Comparison of ENCODE assay signal across 11 mouse cellular contexts in genomic region chr10:123426527-123427363, GRCm38 (mm10).
DNase-seq lines count a peak whose midpoint lies in the region; ATAC-seq lines count a peak whose summit lies in the region.
"Had no signal": no experiment of that assay in that cellular context is flagged by ENCODE, and none has a peak within 500 bp of the region (broad histone marks: within the 10 kb centered on the region; RNA-seq: fewer than 3 reads in every experiment).

No protein-coding gene starts in this region.

- H3K9me3 ChIP-seq in hindbrain, embryonic 16.5 days (ENCODE audit: control insufficient read depth, low read length) = no peaks in the 10 kb centered on the region
- H3K9me3 ChIP-seq in hindbrain, embryonic 13.5 days = no peaks in the 10 kb centered on the region
- H3K9me3 ChIP-seq: liver, embryonic 13.5 days had no signal

- H3K36me3 ChIP-seq in hindbrain, embryonic 16.5 days (ENCODE audit: control insufficient read depth, insufficient read depth, low read length) = no peaks in the 10 kb centered on the region
- H3K36me3 ChIP-seq in hindbrain, embryonic 13.5 days = no peaks in the 10 kb centered on the region
- H3K36me3 ChIP-seq: liver, embryonic 13.5 days had no signal

- no peak overlapping the region for H3K27ac ChIP-seq in hindbrain, embryonic 16.5 days (ENCODE audit: low read depth, low read length)
- H3K27ac ChIP-seq in hindbrain, embryonic 13.5 days = no peak overlapping the region
- H3K27ac ChIP-seq: liver, embryonic 13.5 days had no signal

- H3K4me1 ChIP-seq in hindbrain, embryonic 16.5 days (ENCODE audit: control insufficient read depth, insufficient read depth, low read depth, low read length) = no peaks in the 10 kb centered on the region
- no peaks in the 10 kb centered on the region for H3K4me1 ChIP-seq in hindbrain, embryonic 13.5 days (replicated peaks)
- H3K4me1 ChIP-seq: liver, embryonic 13.5 days had no signal

- 71% methylated on average over 8 of the region's 8 CpGs for WGBS in hindbrain, embryonic 16.5 days
- WGBS in hindbrain, embryonic 13.5 days = 84% methylated on average over 8 of the region's 8 CpGs

- H3K4me3 ChIP-seq in hindbrain, embryonic 16.5 days (ENCODE audit: low read length) = no peak overlapping the region
- H3K4me3 ChIP-seq in hindbrain, embryonic 13.5 days = no peak overlapping the region
- H3K4me3 ChIP-seq: liver, embryonic 13.5 days had no signal

- H3K27me3 ChIP-seq in hindbrain, embryonic 16.5 days (replicated peaks; ENCODE audit: control insufficient read depth, insufficient read depth, low read length) = no peaks in the 10 kb centered on the region
- no peaks in the 10 kb centered on the region for H3K27me3 ChIP-seq in hindbrain, embryonic 13.5 days
- H3K27me3 ChIP-seq: CH12.LX; liver, embryonic 13.5 days had no signal

- peak; percentile 12 to 37 for DNase-seq in cerebellum, postnatal 14 days
- peak; percentile 74 for DNase-seq in layer of hippocampus, adult 9-10 months (ENCODE audit: low spot score)
- DNase-seq in right cerebral cortex, adult 2 months (ENCODE audit: low spot score in 2 of 2) = peak; percentile 72 to 81
- DNase-seq in adrenal gland, postnatal 25 days = no peak
- no peak for DNase-seq in adrenal gland, postnatal 4 days (ENCODE audit: low spot score in 2 of 2)
- DNase-seq in retina, embryonic 14.5 days (ENCODE audit: low spot score) = no peak
- DNase-seq: gastrocnemius, postnatal 14 days; liver, embryonic 13.5 days had no signal

- no peak overlapping the region for H3K9ac ChIP-seq in hindbrain, embryonic 16.5 days (ENCODE audit: low read depth, low read length)
- no peak overlapping the region for H3K9ac ChIP-seq in hindbrain, embryonic 13.5 days
- H3K9ac ChIP-seq: liver, embryonic 13.5 days had no signal

- ATAC-seq in hindbrain, embryonic 16.5 days = peak; percentile 40; the same call in 1 of the 2 replicates
- no peak for ATAC-seq in hindbrain, embryonic 13.5 days (ENCODE audit: low FRiP score)

- H3K4me2 ChIP-seq in hindbrain, embryonic 16.5 days (ENCODE audit: low read length) = no peak overlapping the region
- H3K4me2 ChIP-seq in hindbrain, embryonic 13.5 days = no peak overlapping the region
- H3K4me2 ChIP-seq: liver, embryonic 13.5 days had no signal

Comparison
In these comparisons a context has a peak if more than half of its experiments do, and no peak if none do; other contexts are left out.
1. DNase-seq: peak in cerebellum, postnatal 14 days (2 of 2), layer of hippocampus, adult 9-10 months (single experiment) and right cerebral cortex, adult 2 months (2 of 2); none in adrenal gland, postnatal 25 days (single experiment), adrenal gland, postnatal 4 days (0 of 2) and retina, embryonic 14.5 days (single experiment).